Mouse (Mus musculus): Measurements from ENCODE around the gene Phf21b. TPM values are rescaled to one million over a fixed set of nuclear protein-coding genes. Genes with fewer than 3 reads are reported as not detected.

Gene Phf21b
- total and polyA plus RNA-seq, 3 experiments: 1.3 to 5.3 (median 2.2) TPM

GRCm38 (mm10) chr15:84784812-84785211, 71.0 kb downstream of the Phf21b start:
- H3K27ac ChIP-seq (ENCODE audit: insufficient read depth, low read depth): no peak overlapping the region
- dilution Hi-C loops (cut with MboI; ENCODE audit: extremely low pct_ligation_motif_present, extremely low pct_unique_long_range_greater_than_20kb, low sequenced_read_pairs) (no loop called here), in situ Hi-C loops (cut with MboI; ENCODE audit: low pct_ligation_motif_present, low pct_unique_long_range_greater_than_20kb, low sequenced_read_pairs) (loop anchor here (5.0 kb wide), 1 partner anchor 107 kb away; no protein-coding TSS in a partner anchor)
- no peaks in the 10 kb centered on the region for H3K4me1 ChIP-seq (ENCODE audit: control insufficient read depth in 1 of 2, insufficient read depth in 2 of 2)
- no peaks in the 10 kb centered on the region for H3K9me3 ChIP-seq (replicated peaks; ENCODE audit: low read length)
- no peak overlapping the region for H3K9ac ChIP-seq (ENCODE audit: insufficient read depth, low read depth)
- no peaks in the 10 kb centered on the region for H3K27me3 ChIP-seq (replicated peaks)
- H3K36me3 ChIP-seq (replicated peaks in 1 of 2; ENCODE audit: control insufficient read depth in 1 of 2, insufficient read depth in 1 of 2, low read length in 1 of 2): peaks cover 0 to 31% of the 10 kb centered on the region in 2 experiments
- no peak for DNase-seq (ENCODE audit: extremely low read depth)
- TF ChIP-seq MEF2A (IDR thresholded peaks at IDR 0.05; ENCODE audit: borderline replicate concordance, low read depth, low read length) (no peak), BHLHE40 (IDR thresholded peaks at IDR 0.05; ENCODE audit: low read depth, low read length) (no peak), MXI1 (IDR thresholded peaks at IDR 0.05; ENCODE audit: low read depth, low read length) (no peak), SIN3A (IDR thresholded peaks at IDR 0.05; ENCODE audit: low read length) (no peak), PAX5 (IDR thresholded peaks at IDR 0.05; ENCODE audit: low read length) (no peak), CHD1 (IDR thresholded peaks at IDR 0.05; ENCODE audit: low read depth, low read length) (no peak), EP300 (IDR thresholded peaks at IDR 0.05; ENCODE audit: low read length) (no peak), POLR2AphosphoS2 (IDR thresholded peaks at IDR 0.05; ENCODE audit: low read depth, low read length) (no peak), RCOR1 (conservative IDR thresholded peaks at IDR 0.05; ENCODE audit: low read depth, low read length) (no peak), CHD2 (IDR thresholded peaks at IDR 0.05; ENCODE audit: low read length) (no peak), KAT2A (IDR thresholded peaks at IDR 0.05; ENCODE audit: insufficient replicate concordance, low read length) (no peak), USF1 (IDR thresholded peaks at IDR 0.05; ENCODE audit: low read depth, low read length) (no peak), JUN (IDR thresholded peaks at IDR 0.05; ENCODE audit: insufficient read depth, low read depth, low read length) (no peak), USF2 (conservative IDR thresholded peaks at IDR 0.05; ENCODE audit: low read depth, low read length) (no peak), ZKSCAN1 (IDR thresholded peaks at IDR 0.05; ENCODE audit: borderline replicate concordance, low read depth, low read length) (no peak)
- no peak overlapping the region for H3K4me3 ChIP-seq (replicated peaks in 1 of 3; ENCODE audit: low read depth in 2 of 3, low read length in 2 of 3, poor library complexity in 1 of 3)
- H3K79me2 ChIP-seq (replicated peaks; ENCODE audit: control insufficient read depth, extremely low read depth, insufficient read depth, poor library complexity, severe bottlenecking): no peaks in the 10 kb centered on the region
- no peak overlapping the region for H3K4me2 ChIP-seq (ENCODE audit: insufficient read depth, low read depth, poor library complexity, severe bottlenecking)

- no peak for DNase-seq (ENCODE audit: extremely low read depth)
- H3K9ac ChIP-seq (ENCODE audit: insufficient read depth, low read depth): no peak overlapping the region
- H3K36me3 ChIP-seq (replicated peaks in 1 of 2; ENCODE audit: control insufficient read depth in 1 of 2, insufficient read depth in 1 of 2, low read length in 1 of 2): no peaks in the 10 kb centered on the region
- no peaks in the 10 kb centered on the region for H3K27me3 ChIP-seq (replicated peaks)
- in situ Hi-C loops (cut with MboI; ENCODE audit: low pct_ligation_motif_present, low pct_unique_long_range_greater_than_20kb, low sequenced_read_pairs) (loop anchor here (10.0 kb wide), 1 partner anchor 216 kb away; no protein-coding TSS in a partner anchor), dilution Hi-C loops (cut with MboI; ENCODE audit: extremely low pct_ligation_motif_present, extremely low pct_unique_long_range_greater_than_20kb, low sequenced_read_pairs) (no loop called here)
- no peak overlapping the region for H3K27ac ChIP-seq (ENCODE audit: insufficient read depth, low read depth)
- H3K9me3 ChIP-seq (replicated peaks; ENCODE audit: low read length): no peaks in the 10 kb centered on the region
- H3K79me2 ChIP-seq (replicated peaks; ENCODE audit: control insufficient read depth, extremely low read depth, insufficient read depth, poor library complexity, severe bottlenecking): no peaks in the 10 kb centered on the region
- no peak overlapping the region for H3K4me3 ChIP-seq (replicated peaks in 1 of 3; ENCODE audit: low read depth in 2 of 3, low read length in 2 of 3, poor library complexity in 1 of 3)
- peak overlapping the region; percentile 17; the same call in 1 of the 2 replicates for H3K4me2 ChIP-seq (ENCODE audit: insufficient read depth, low read depth, poor library complexity, severe bottlenecking)
- H3K4me1 ChIP-seq (ENCODE audit: control insufficient read depth in 1 of 2, insufficient read depth in 2 of 2): peaks cover 0 to 6% of the 10 kb centered on the region in 2 experiments; a peak in 1 of 4 replicates
- no peak for TF ChIP-seq ZNF384 (IDR thresholded peaks at IDR 0.05; ENCODE audit: low read depth, low read length)
- TF ChIP-seq PAX5 (IDR thresholded peaks at IDR 0.05; ENCODE audit: low read length): no peak
- no peak for TF ChIP-seq CHD2 (IDR thresholded peaks at IDR 0.05; ENCODE audit: low read length)
- TF ChIP-seq SIN3A (IDR thresholded peaks at IDR 0.05; ENCODE audit: low read length): no peak
- no peak for TF ChIP-seq ETS1 (conservative IDR thresholded peaks at IDR 0.05; ENCODE audit: low read depth, low read length)
- TF ChIP-seq SMC3 (IDR thresholded peaks at IDR 0.05; ENCODE audit: low read depth, low read length): no peak
- no peak for TF ChIP-seq MEF2A (IDR thresholded peaks at IDR 0.05; ENCODE audit: borderline replicate concordance, low read depth, low read length)
- no peak for TF ChIP-seq UBTF (IDR thresholded peaks at IDR 0.05; ENCODE audit: low read depth, low read length)
- no peak for TF ChIP-seq TCF12 (IDR thresholded peaks at IDR 0.05; ENCODE audit: low read depth, low read length)
- TF ChIP-seq POLR2A (IDR thresholded peaks at IDR 0.05; ENCODE audit: low read depth, low read length): no peak
- TF ChIP-seq CTCF (conservative IDR thresholded peaks at IDR 0.05 in 1 of 2, IDR thresholded peaks at IDR 0.05 in 1 of 2; ENCODE audit: low read depth in 2 of 2, low read length in 2 of 2): no peak
- no peak for TF ChIP-seq TBP (conservative IDR thresholded peaks at IDR 0.05; ENCODE audit: low read depth, low read length)
- TF ChIP-seq CHD1 (IDR thresholded peaks at IDR 0.05; ENCODE audit: low read depth, low read length): no peak
- no peak for TF ChIP-seq E2F4 (IDR thresholded peaks at IDR 0.05; ENCODE audit: insufficient replicate concordance, low read depth, low read length)
- no peak for TF ChIP-seq USF2 (conservative IDR thresholded peaks at IDR 0.05; ENCODE audit: low read depth, low read length)
- TF ChIP-seq JUN (IDR thresholded peaks at IDR 0.05; ENCODE audit: insufficient read depth, low read depth, low read length): no peak
- TF ChIP-seq ZKSCAN1 (IDR thresholded peaks at IDR 0.05; ENCODE audit: borderline replicate concordance, low read depth, low read length): no peak
- no peak for TF ChIP-seq ELF1 (IDR thresholded peaks at IDR 0.05; ENCODE audit: low read depth, low read length)
- TF ChIP-seq MAZ (IDR thresholded peaks at IDR 0.05; ENCODE audit: low read depth, low read length): no peak
- no peak for TF ChIP-seq NELFE (IDR thresholded peaks at IDR 0.05; ENCODE audit: low read depth, low read length)
Measured at GRCm38 (mm10) chr15:84778587-84778986, 77.3 kb downstream of the Phf21b start.
